Mouse (Mus musculus): Measurements from ENCODE around the gene Prss57.

The Prss57 gene

DNA sequence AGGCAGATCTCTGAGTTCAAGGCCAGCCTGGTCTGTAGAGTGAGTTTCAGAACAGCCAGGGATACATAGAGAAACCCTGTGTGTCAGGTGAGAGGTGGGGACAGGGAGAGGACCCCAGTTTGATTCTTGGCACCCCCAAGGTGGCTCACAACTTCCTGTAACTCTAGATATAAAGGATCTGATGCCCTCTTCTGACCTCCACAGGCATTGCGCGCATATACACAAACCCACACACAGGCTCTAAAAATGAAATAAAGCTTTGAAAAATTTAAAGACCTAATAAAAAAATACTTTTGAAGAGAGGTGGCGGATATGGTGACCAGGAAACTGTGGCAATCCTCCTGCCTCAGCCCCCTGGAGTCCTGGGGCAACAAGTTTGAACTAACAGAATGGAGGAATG lies 5.1 kb upstream of the Prss57 start:
- no peak for TF ChIP-seq GATA4 (IDR thresholded peaks at IDR 0.05; ENCODE audit: insufficient replicate concordance, low read length)

DNA sequence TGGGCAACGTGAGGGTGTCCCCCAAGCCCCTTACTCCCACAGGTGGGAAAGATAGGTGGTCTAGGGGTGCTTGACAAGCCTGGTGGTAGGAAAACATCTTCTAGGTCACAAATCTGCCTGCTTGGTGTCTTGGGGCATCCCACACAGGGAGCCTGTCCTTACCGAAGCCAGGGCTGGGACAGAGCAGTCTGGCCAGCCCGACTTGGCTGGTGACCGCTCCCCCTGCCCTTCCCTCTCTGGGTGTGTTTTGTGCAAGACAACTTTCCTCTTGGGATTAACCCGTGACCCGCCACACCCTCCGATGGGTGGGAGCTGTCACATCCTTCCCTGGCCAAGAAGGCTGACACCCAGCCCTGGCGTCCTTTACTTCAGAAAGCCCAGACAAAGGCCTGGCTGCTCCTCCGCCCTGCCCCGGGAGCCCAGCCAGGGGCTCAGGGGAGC lies 3.8 kb upstream of the Prss57 start:
- TF ChIP-seq GATA4 (IDR thresholded peaks at IDR 0.05; ENCODE audit: insufficient replicate concordance, low read length): no peak

DNA sequence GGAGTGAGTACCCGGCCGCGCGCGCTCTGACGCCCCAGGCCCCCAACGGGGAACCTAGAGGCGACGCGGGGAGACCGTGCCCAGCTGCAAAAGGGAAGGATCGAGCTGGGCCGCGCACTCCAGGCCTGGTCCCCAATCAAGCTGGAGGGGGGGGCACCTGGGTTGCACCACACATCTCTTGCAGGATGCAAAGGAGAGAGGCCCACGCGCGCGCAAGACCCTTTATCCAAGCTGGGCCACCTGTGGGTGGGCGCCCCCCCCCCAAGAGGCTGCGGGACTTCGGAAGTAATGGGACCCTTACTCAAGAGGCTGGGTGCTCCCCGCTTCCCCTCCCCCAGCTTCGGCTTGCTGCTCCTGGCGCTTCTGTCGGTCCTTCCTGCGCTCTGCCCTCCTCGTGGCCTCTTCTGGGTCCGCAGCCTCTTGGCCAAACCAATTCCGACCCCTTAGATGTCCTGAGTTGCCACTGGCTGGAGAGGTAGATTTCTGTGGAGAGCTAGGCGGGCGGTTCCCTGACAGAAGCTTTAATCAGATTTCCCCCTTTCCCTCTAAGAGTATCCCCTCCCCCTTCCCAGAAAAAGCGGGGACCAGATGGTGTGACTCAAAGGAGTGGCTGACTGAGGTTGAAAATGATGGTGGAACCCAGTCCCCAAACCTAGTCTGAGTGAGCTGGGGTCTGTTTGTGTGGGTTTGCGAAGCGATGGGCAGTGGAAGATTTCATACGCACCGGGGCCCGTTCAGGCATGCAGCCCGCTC lies 3.2 kb upstream of the Prss57 start:
- no peak for TF ChIP-seq GATA4 (IDR thresholded peaks at IDR 0.05; ENCODE audit: insufficient replicate concordance, low read length)

DNA sequence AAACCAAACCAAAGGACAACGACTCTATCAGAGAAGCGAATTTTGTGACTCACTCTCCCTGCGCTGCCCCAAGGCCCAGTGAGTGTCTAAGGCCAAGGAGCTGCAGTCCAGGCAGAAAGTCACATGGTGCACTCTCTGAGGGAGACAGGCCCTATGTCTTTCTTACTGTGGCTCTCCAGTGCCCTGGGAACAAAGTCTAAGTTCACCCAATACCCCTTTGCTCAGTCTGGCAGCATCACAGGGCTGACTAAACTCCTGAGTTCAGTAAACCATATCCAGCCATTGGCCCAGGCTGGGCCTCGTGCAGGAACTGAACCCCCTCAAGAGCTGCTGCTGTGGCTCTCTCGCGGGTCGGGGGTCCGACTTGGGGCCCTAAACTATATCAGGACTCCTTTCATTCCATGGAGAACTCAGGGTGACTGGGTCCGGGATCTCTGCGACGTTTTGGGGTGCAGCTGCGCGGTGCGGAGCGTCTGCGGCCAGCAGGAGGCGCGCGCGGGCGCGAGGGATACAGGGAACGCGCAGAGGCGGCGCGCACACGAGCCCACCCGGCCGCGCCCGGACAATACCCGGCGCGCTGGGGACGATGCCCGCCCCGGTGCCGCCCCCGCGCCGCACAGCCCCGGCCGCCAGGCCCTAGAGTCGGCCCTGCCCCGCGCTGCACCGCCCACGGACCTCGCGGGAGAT lies 2.4 kb upstream of the Prss57 start, which contains the start of gene Palm:
Palm (plus strand) TSS at position 522 of the 687 bp plus-strand sequence.
- TF ChIP-seq GATA4 (IDR thresholded peaks at IDR 0.05; ENCODE audit: insufficient replicate concordance, low read length): no peak

DNA sequence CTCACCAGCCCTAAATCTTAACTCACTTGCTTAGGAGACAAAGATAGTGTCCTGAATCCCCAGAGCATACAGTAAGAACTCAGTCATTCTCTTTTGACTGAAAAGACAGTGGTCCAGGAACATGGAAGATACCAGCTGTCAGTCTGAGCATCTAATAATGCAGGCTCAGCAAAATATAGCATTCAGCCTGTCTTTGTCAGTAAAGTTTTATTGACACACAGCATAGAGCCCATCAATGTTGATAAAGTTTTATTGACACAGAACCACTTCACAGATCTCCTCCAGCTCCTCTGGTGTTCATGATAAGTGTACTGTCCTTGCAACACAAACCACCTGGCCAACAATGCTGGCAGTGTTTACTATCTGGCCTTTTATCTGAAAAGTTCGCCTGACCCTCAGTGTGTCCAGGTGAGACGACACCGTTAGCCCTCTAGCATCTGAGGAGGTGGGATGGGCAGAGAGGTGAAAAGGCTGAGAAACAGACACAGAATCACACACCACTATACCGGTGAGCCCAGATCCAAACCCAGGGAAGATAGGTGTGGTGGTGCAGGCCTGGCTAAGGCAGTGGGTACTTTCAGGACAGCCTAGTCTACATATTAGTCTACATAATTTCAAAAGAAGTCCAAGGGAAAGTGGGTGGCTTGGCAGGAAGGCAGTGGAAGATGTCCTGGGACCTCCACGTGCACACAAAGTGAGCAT lies 1.7 kb upstream of the Prss57 start:
- no peak for TF ChIP-seq GATA4 (IDR thresholded peaks at IDR 0.05; ENCODE audit: insufficient replicate concordance, low read length)

DNA sequence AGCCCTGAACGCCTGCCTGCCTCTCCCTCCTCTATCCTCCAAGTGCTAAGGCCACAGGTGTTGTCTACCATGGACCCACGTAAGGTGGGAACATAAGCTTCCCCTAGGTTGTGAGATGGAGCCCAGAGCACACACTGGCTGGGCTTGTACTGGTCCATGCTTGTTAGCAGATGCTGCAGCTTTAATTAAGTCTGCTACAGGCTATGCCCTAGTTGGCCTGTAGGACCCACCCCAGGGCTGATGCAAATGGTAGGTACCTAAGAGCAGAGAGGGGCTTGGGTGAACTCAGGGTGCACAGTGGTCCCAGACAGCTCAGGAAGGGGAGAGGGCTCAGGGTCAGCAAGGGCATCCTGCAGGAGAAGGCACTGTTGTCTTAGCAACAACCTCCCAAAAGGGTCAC lies 1.2 kb downstream of the Prss57 start:
- TF ChIP-seq GATA4 (IDR thresholded peaks at IDR 0.05; ENCODE audit: insufficient replicate concordance, low read length): no peak

DNA sequence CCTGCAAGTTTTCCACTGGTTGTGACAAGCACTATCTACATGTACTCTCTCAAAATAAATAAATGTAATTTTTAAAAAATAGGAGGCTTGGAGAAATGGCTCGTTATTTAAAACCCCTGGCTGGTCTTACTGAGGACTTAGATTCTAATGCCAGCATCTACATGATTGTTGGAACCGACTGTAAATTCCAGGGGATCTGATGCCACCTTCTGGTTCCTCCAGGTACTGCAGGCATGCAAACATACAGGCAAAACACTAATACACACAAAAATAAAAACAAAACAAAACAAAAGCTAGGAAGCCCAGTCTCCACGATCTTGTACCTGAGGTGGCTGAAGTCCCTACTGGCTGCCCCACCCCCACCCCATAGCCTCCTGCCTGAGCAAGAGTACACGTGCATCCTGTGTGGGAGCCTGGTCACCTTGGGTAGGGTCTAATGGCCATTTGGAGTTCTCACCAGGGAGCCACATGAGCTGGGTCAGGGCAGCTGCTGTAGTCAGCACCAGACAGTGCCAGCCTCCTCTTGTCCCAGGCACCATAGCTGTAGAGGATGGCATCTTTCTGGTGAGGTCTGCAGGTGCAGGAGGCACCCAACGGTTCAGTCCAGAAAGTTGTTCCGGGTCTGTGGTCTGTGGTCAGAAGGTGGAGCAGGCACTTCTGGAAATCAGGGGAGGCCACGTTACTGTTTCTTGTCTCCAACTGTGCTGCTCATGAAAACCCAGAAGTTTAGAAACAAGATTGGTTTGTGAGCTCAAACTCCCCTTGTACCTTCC lies 2.2 kb downstream of the Prss57 start:
- no peak for TF ChIP-seq GATA4 (IDR thresholded peaks at IDR 0.05; ENCODE audit: insufficient replicate concordance, low read length)

DNA sequence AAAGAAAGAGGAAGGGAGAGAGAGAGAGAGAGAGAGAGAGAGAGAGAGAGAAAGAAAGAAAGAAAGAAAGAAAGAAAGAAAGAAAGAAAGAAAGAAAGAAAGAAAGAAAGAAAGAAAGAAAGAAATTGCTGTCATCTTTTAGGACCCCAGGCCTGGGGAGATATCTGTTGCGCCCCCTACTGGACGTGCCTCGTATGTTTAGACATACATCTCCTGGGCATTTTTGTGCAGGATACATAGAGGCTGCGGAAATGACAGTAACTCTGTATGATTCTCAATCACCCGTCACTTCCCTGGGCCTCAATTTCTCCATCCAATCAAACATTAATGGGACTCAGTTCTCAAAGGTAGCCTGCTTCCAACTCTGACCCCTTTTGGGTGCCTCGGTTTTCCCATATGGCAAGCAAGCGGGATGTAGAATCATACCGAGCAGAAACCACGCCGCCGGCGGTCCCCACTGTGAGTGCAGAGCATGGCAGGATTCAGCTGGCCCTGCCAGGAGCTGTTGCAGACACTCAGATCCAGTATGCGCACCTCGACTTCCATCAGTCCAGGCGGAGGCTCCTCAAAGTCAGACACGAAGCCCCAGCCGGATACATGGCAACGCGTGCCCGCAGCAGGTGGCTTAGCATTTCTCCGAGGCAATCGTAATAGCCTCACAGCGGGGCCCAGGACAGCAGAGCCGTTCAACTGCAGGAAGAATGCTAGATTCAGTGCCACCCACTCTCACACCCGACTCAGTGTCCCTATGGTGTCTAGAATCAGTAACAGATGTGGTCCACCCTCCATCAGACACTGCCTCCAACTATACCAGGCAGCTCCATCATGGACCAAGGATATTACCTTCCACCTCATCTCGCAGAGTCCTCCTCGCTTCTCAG lies 6.6 kb downstream of the Prss57 start:
- TF ChIP-seq GATA4 (IDR thresholded peaks at IDR 0.05; ENCODE audit: insufficient replicate concordance, low read length): no peak

DNA sequence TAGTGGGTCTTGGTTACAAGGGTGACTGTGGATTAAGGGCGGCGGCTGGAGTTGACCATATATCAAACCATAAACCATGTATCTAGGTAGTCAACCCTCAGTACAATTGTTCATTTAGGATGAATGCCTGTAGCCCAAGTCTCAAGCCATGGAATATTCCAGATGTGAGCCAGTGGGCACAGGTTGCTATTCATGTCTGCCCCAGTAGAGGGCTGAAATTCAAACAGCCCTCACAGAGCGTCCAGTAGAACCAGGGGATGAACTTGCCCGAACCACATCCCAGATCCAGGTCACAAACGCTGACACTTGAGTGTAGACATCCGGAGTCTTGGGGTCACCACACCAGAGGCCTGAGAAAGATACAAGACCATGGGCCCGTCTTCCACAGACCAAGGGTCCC lies 7.7 kb downstream of the Prss57 start:
- TF ChIP-seq GATA4 (IDR thresholded peaks at IDR 0.05; ENCODE audit: insufficient replicate concordance, low read length): no peak

DNA sequence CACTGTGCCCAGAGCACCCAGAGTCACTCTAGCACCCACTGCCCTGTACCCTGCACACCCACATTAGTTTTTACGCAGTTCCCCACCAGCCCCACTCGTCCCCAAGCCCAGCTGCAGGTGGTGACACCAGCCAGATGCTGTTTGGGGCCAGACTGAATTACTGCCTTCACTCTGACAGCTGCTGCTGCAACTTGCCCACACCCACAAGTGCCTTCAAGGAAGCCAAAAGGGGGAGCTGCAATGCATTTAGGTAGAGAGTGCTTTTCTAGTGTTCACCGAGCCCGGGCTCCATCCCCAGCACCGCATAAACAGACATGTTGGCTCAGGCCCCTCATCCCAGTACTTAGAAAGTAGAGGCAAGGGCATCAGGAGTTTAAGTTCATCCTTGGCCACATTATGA lies 8.8 kb downstream of the Prss57 start:
- no peak for TF ChIP-seq GATA4 (IDR thresholded peaks at IDR 0.05; ENCODE audit: insufficient replicate concordance, low read length)

DNA sequence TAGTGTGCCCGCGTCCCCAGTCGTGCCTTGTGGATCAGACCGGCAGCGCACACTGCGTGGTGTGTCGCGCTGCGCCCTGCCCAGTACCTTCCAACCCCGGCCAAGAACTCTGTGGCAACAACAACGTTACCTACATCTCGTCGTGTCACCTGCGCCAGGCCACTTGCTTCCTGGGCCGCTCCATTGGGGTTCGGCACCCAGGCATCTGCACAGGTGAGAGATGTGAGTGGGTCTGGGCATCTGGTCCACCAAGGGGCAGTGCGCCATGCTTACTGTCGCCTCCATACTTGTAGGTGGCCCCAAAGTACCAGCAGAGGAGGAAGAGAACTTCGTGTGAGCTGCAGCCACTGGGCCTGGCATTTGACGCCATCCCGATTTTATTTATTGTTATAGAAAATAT lies 9.6 kb downstream of the Prss57 start:
- TF ChIP-seq GATA4 (IDR thresholded peaks at IDR 0.05; ENCODE audit: insufficient replicate concordance, low read length): no peak

DNA sequence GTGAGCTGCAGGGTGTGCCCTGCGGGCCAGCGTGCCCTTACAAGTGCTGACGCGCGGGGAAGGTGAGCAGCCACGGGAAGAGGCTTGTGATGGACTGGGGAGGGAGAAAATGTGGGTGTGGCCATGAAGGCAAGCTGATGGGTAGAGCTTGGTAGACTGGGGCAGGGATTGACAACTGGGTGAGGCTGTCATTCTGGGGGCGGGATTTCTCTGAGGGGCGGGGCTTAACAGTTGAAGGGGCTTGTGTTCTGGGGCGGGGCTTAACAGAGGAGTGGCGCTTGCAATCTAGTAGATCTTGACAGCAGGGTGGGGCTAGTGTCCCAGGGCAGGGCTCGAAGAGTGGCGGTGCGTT lies 10.1 kb downstream of the Prss57 start:
- TF ChIP-seq GATA4 (IDR thresholded peaks at IDR 0.05; ENCODE audit: insufficient replicate concordance, low read length): no peak; the same call in 1 of the 2 replicates

DNA sequence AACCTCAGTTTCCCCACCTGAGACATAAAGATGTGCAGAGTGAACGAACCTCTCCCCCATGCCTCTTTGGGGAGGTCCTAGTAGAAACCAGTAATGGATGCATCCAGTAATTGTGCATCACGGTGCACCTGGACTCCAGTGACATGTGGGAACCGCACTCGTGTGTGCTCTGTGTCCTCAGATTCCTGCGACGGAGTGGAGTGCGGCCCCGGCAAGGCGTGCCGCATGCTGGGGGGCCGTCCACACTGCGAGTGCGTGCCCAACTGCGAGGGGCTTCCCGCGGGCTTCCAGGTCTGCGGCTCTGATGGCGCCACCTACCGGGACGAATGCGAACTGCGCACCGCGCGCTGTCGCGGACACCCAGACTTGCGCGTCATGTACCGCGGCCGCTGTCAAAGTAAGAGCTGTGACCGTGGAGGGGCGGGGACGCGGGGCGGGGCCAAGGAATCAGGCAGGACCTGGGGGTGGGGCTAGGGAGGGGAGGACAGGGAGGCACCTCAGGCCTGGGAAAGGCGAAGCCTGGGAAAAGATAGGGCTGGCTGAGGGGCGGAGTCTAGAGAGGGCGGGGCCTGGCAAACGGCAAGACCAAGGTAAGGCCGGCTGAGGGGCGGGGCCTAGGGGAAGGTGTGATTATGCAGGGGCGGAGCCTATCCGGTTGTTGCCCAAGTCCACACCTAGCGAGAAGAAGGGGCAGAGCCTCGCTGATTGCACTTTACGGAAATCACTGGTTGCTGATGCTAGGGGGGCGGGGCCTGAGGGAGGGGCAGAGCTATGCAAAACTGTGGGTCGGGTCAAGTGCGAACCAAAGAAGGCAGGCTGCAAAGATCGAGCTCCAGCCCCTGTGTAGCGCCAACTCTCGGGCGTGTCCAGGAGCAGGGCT lies 10.7 kb downstream of the Prss57 start:
- no peak; the same call in 1 of the 2 replicates for TF ChIP-seq GATA4 (IDR thresholded peaks at IDR 0.05; ENCODE audit: insufficient replicate concordance, low read length)

All from liver, adult (tissue).